Mouse (Mus musculus) midbrain, embryonic 15.5 days (tissue): ENCODE measurements around the gene Il17a. TPM values are rescaled to one million over a fixed set of nuclear protein-coding genes. Genes with fewer than 3 reads are reported as not detected.
A peak's percentile ranks its signal among the peaks of the same experiment; 100 is the strongest.
"Not testable (repeated sequence)": the region's sequence is repeated elsewhere in the genome, so short reads cannot be mapped to it uniquely, and the experiment has no call there.

ENCODE experiments used
- ATAC-seq: fragments of 200-750 bp; cut with Nextera tagmentation; replicated peaks from 2 replicates; pipeline ENCODE4 v1.8.0; 2017; ENCODE audit warnings: moderate TSS enrichment
- H3K27ac ChIP-seq: fragments of 300-500 bp; sonication (generic); 2 replicates; pipeline ENCODE4 v1.5.1; 2015; ENCODE audit warnings: mild to moderate bottlenecking, inconsistent platforms
- H3K27me3 ChIP-seq: fragments of 300-500 bp; sonication (generic); replicated peaks from 2 replicates; pipeline ENCODE4 v1.6.1; 2015; ENCODE audit warnings: inconsistent platforms
- H3K36me3 ChIP-seq: fragments of 300-500 bp; sonication (generic); replicated peaks from 2 replicates; pipeline ENCODE4 v1.6.1; 2015; ENCODE audit warnings: inconsistent platforms
- H3K4me1 ChIP-seq: fragments of 300-500 bp; sonication (generic); 2 replicates; pipeline ENCODE4 v1.6.1; 2015; ENCODE audit warnings: inconsistent platforms
- H3K4me2 ChIP-seq: fragments of 300-500 bp; sonication (generic); 2 replicates; pipeline ENCODE4 v1.6.1; 2015; ENCODE audit warnings: inconsistent platforms, mild to moderate bottlenecking, moderate library complexity
- H3K4me3 ChIP-seq: fragments of 300-500 bp; sonication (generic); 2 replicates; pipeline ENCODE4 v1.5.1; 2015; ENCODE audit warnings: mild to moderate bottlenecking, inconsistent platforms
- H3K9ac ChIP-seq: fragments of 300-500 bp; sonication (generic); 2 replicates; pipeline ENCODE4 v1.6.1; 2015; ENCODE audit warnings: mild to moderate bottlenecking, inconsistent platforms
- H3K9me3 ChIP-seq: fragments of 300-500 bp; sonication (generic); 2 replicates; pipeline ENCODE4 v1.6.1; 2016; ENCODE audit warnings: inconsistent platforms
- whole genome bisulfite sequencing: fragments of 180-500 bp; shearing (Covaris S2); methylation state at CpG from one replicate; pipeline ENCODE4 v1.1.7; 2015; ENCODE audit warnings: mixed read lengths; 5-methylcytosine and 5-hydroxymethylcytosine counted together
- microRNA counts: library from miRNA; unstranded; fragments of <30 nt; microRNA quantifications from one replicate; lab custom pipeline; 2016
- microRNA-seq: library from miRNA; unstranded; fragments of <30 nt; microRNA quantifications from one replicate; pipeline ENCODE4, GENCODE M21; 2016
- polyA plus RNA-seq: library from polyadenylated mRNA; unstranded; fragments of >200 nt; fragmentation: Nextera tagmentation; extraction: Ambion mirVana; gene quantifications from 2 replicates; pipeline ENCODE4 v1.2.1, GENCODE M21; 2015

Il17a gene
- polyA plus RNA-seq, 1 experiment from 2014 or later = not detected

DNA sequence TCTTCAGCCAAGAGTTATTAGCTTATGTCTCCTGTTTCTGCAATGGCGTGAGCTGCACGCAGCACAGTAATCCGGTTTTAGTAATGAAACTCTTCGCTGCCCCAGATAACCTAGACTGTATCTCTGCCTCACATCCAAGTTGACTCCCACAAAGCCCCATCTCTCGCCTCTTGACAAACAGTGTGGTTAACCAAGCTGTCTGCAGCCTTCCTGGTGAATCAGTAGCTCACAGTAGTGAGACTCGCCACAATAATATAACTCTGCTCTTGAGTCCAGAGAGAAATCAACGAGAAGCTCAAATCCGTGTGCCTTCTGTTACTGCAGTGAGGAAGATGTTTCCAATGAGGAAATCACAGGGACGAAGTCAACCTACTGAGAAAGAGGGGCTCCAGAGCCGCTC lies 23.7 kb downstream of the Il17a start:
- no peak for ATAC-seq
- no peak overlapping the region for H3K27ac ChIP-seq
- H3K4me3 ChIP-seq = no peak overlapping the region
- no peaks in the 10 kb centered on the region for H3K4me1 ChIP-seq
- no peaks in the 10 kb centered on the region for H3K9me3 ChIP-seq
- 91% methylated on average over 10 of the region's 10 CpGs for WGBS
- no peak overlapping the region for H3K9ac ChIP-seq
- no peaks in the 10 kb centered on the region for H3K27me3 ChIP-seq
- no peak overlapping the region for H3K4me2 ChIP-seq
- no peaks in the 10 kb centered on the region for H3K36me3 ChIP-seq

DNA sequence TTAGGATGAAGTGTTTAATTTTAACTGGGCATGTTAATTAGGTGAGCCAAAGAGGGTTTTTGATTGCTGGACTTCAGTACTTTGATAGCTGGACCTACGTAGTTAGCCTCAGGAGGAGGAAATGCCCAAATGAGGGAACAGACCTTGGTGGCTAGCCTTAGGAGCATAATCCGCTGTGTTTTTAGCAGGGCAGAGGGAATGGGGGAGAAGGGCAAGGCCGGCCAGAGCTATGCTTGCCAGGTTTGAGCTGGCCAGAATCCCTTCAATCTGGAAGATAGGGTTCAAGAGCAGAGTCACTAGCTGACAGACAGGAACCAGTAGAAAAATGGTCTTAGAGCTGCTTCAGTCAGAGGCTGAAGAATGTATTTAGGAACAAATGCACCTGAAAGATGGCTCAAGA lies 26.9 kb downstream of the Il17a start:
- WGBS = 86% methylated on average over 3 of the region's 3 CpGs
- H3K36me3 ChIP-seq = no peaks in the 10 kb centered on the region
- H3K4me3 ChIP-seq = no peak overlapping the region
- H3K27me3 ChIP-seq = no peaks in the 10 kb centered on the region
- no peaks in the 10 kb centered on the region for H3K9me3 ChIP-seq
- H3K4me2 ChIP-seq = no peak overlapping the region
- no peak for ATAC-seq
- no peak overlapping the region for H3K27ac ChIP-seq
- H3K4me1 ChIP-seq = no peaks in the 10 kb centered on the region
- H3K9ac ChIP-seq = no peak overlapping the region

DNA sequence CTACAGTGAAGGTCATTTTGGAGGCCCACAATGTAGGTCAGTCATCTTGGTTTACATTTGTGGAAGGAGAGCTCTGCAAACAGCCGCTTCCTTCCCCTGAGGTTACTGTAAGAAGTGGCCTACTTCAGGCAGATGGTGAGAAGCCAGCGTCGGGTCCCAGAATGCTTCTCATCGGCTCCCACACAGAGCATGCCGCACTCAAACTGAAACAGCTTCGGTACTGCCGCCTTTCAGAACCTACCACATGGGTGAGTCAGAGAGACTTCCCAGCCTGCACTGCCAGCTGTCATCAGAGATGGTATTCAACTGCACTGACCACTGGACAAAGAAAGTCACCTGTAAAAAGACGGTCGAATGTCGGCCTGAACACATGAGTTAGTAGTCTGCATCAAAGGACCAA lies 29.1 kb downstream of the Il17a start:
- Histone ChIP-seq H3K9ac (no peak overlapping the region), H3K27me3 (no peaks in the 10 kb centered on the region), H3K4me2 (no peak overlapping the region), H3K4me3 (no peak overlapping the region), H3K9me3 (no peaks in the 10 kb centered on the region), H3K27ac (no peak overlapping the region), H3K4me1 (no peaks in the 10 kb centered on the region), H3K36me3 (no peaks in the 10 kb centered on the region)
- ATAC-seq = no peak
- 88% methylated on average over 10 of the region's 10 CpGs for WGBS

DNA sequence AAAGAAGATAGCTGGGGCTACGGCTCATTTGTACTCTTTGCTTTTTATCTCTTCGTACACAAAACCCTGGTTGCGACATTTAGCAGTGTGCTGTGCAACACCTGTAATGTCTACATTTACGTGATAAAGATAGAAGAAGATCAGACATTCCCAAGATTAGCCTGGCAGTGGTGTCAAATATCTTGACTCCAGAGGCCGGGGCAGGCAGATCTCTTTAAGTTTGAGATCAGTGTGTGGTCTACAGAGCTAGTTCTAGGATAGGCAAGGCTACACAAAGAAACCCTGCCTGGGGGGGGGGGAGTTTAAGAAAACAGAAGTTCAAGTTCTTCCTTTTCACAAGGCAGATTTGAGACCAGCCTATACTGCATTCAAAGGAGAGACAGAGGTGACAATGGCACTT lies 29.6 kb downstream of the Il17a start:
- no peak for ATAC-seq
- Histone ChIP-seq H3K27ac (no peak overlapping the region), H3K4me1 (no peaks in the 10 kb centered on the region), H3K4me2 (no peak overlapping the region), H3K36me3 (no peaks in the 10 kb centered on the region), H3K4me3 (no peak overlapping the region), H3K9ac (no peak overlapping the region), H3K27me3 (no peaks in the 10 kb centered on the region), H3K9me3 (no peaks in the 10 kb centered on the region)
- WGBS = 87% methylated on average over 5 of the region's 5 CpGs

DNA sequence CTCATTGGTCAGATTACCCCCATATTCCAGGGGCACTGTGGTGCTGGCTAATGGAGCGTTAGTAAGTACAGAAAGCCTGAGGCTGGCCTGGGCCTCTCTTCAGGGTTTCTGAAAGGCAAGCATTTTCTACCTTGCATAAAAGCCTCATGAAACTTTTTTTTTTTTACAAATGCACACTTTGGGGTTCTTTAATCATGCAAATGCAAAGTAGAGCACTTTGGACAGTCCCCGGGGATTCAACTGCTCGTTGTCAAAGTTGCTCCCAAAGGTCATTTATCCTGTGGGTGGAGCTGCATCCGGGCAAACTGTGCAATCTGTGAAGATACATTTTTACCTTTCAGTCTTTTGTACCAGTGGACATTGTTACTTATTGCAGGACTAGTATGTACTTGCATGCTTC lies 30.7 kb downstream of the Il17a start:
- no peak overlapping the region for H3K4me3 ChIP-seq
- no peaks in the 10 kb centered on the region for H3K27me3 ChIP-seq
- H3K9me3 ChIP-seq = no peaks in the 10 kb centered on the region
- H3K27ac ChIP-seq = no peak overlapping the region
- 56% methylated on average over 4 of the region's 4 CpGs for WGBS
- no peak for ATAC-seq
- H3K9ac ChIP-seq = no peak overlapping the region
- no peaks in the 10 kb centered on the region for H3K36me3 ChIP-seq
- H3K4me1 ChIP-seq = no peaks in the 10 kb centered on the region
- H3K4me2 ChIP-seq = no peak overlapping the region

DNA sequence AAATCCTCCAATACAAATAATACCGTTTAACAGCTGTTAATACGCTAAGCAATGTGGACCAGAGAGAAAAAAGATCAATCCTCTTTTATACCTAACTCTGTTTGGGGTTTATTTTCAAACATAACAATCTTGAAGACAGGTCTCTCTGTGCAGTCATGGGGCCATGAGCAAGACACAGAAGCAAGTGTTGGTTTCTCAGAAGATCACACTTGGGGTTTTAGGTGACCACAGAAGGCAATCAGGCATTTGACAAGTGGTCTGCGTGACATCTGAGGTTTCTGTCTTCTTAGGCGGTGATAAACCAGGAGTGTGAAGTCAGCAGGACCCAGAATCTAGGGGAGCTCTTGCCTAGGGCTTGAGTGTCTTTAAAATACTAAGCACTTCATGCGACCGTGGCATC lies 35.8 kb downstream of the Il17a start:
- Histone ChIP-seq H3K27ac (no peak overlapping the region), H3K27me3 (no peaks in the 10 kb centered on the region), H3K4me3 (no peak overlapping the region), H3K4me2 (no peak overlapping the region), H3K36me3 (no peaks in the 10 kb centered on the region), H3K9ac (no peak overlapping the region), H3K9me3 (no peaks in the 10 kb centered on the region), H3K4me1 (no peaks in the 10 kb centered on the region)
- 86% methylated on average over 6 of the region's 6 CpGs for WGBS
- no peak for ATAC-seq

DNA sequence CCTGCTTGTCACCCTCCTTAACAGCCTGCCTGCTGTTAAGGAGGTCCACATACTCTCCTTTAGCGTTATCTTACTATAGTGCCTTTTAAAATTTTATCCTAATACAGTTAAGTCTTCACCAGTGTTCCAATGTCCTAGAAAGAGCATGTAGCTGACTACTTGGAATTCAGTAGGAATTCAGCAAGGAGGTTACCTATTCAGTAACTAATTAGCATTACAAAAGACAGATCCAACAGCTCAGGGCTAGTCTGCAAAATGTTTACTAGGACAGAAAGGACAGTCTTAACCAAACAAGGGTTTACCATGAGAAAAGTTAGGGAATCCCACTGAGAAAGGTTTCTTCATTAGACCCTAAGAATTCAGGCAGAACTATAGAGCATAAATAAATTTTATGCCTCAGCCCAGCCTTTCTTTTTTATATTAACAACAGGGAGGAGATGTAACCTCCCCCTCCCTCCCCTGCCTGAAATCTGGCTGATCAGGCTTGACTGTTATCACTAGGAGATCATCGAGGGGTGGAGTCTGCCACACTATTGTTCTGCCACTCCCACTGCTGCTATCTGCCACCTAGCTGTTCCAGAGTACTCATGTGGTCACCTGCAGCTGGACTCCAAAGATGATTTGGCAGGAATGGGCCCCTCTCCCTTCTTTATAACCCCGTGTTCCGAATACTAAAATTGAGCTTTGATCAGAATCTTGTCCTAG lies 43.5 kb downstream of the Il17a start:
- not testable (repeated sequence) for H3K4me2 ChIP-seq, H3K9me3 ChIP-seq, H3K9ac ChIP-seq, ATAC-seq, H3K27me3 ChIP-seq, H3K4me1 ChIP-seq, H3K27ac ChIP-seq, H3K4me3 ChIP-seq, H3K36me3 ChIP-seq
- 82% methylated on average over 4 of the region's 4 CpGs for WGBS

DNA sequence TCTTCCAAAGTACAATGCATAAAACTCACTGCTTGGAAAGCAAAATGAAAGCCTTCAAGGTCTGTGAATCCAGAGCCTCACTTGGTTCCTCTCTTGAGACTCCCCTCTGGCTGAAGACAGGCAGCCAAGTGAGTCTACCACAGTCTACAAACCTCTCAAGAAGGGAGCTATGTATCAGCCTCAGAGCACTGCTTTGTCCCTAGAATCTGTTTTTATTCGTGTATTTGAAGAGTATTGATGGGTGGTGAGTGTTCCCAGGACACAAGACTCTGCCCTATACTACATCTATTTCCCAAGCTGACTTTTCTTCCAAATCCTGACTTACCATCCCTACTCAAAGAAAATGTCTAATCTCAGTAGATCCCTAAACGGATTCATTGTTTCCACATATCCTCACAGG lies 47.7 kb downstream of the Il17a start:
- ATAC-seq = no peak
- H3K27me3 ChIP-seq = no peaks in the 10 kb centered on the region
- WGBS = 82% methylated on average over 2 of the region's 2 CpGs
- H3K4me3 ChIP-seq = no peak overlapping the region
- H3K27ac ChIP-seq = no peak overlapping the region
- no peaks in the 10 kb centered on the region for H3K4me1 ChIP-seq
- no peaks in the 10 kb centered on the region for H3K9me3 ChIP-seq
- no peak overlapping the region for H3K9ac ChIP-seq
- no peaks in the 10 kb centered on the region for H3K36me3 ChIP-seq
- H3K4me2 ChIP-seq = no peak overlapping the region

MicroRNA genes within 50 kb of the gene (microRNA counts, 519-probe panel; counts per million panel counts)
- 2,321 counts per million, percentile 36 among the panel's probes with 10 or more counts for microRNA mmu-miR-133b (lab: Ali Mortazavi, UCI)

Small RNA genes lying within 50 kb of the gene (microRNA-seq; reads per million reads assigned to microRNA genes)
- gene Mir133b = not detected

Other genes starting within 250 kb of the Il17a start
- 0.10 TPM in 1 of 2 replicates, not detected in the other for gene Pkhd1, start 112.8 kb upstream of the Il17a start, polyA plus RNA-seq
- not detected in 2 replicates for gene Il17f, start 59.7 kb downstream of the Il17a start, polyA plus RNA-seq
- gene Mcm3, start 89.4 kb downstream of the Il17a start, polyA plus RNA-seq = 18.9 and 20.5 TPM in 2 replicates
- gene Paqr8, start 159.7 kb downstream of the Il17a start, polyA plus RNA-seq = 23.7 and 24.2 TPM in 2 replicates
- gene Efhc1, start 220.7 kb downstream of the Il17a start, polyA plus RNA-seq = 1.6 and 1.8 TPM in 2 replicates